Mouse (Mus musculus) gastrocnemius, adult 18-20 months (tissue): ENCODE measurements around the gene Hist1h2bc. TPM values are rescaled to one million over a fixed set of nuclear protein-coding genes. Genes with fewer than 3 reads are reported as not detected.

ENCODE experiments used
- DNase-seq: peaks from one replicate; pipeline ENCODE4 v3.0.0; 2021; ENCODE audit warnings: low spot score
- microRNA-seq: library from miRNA; unstranded; fragments of <30 nt; microRNA quantifications from one replicate; pipeline ENCODE4 v1.2.0, GENCODE M21; 2021
- total RNA-seq, 2 experiments: library from RNA; stranded (reverse); gene quantifications; 2 replicates each; pipeline ENCODE4 v1.2.3; 2021

Hist1h2bc gene
- total RNA-seq, 2 experiments from 2014 or later, result 66.4 to 69.8 TPM

DNA sequence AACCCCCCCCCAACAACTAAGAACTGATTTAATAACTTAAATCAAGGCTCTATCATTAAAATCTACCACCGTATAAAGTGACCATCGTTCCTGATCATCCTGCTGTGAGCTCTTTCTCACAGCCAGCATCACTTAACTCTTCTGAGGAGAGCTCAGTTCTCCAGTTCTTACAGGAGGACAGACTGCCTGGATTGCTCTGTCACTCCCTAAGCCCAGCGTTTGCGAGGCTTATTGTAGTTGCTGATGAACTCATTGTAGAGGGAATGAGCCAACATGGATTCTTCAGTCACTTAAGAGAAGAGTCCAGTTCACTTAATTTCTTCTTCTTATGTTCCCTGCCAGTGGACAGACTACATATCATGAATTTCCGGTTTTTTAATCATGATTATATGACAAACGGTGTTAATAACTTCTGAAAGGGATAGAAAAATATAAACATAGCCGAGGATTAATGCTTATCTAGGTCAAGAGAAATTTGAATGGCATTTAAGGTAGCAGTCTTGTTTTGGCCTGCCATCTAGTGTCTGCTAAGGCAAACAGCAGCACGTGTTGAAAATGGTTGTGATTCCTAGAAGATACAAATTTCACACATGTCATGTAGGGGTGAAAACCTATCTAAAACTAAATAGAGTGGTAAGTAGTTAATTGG, 48.3 kb downstream of the Hist1h2bc start:
- DNase-seq, result peak; percentile 37

GRCm38 (mm10) chr13:23737091-23737490, 53.1 kb downstream of the Hist1h2bc start:
- no peak for DNase-seq

- no peak for DNase-seq
These were observed 54.0 kb downstream of the Hist1h2bc start for GRCm38 (mm10) chr13:23738041-23738440.

DNA sequence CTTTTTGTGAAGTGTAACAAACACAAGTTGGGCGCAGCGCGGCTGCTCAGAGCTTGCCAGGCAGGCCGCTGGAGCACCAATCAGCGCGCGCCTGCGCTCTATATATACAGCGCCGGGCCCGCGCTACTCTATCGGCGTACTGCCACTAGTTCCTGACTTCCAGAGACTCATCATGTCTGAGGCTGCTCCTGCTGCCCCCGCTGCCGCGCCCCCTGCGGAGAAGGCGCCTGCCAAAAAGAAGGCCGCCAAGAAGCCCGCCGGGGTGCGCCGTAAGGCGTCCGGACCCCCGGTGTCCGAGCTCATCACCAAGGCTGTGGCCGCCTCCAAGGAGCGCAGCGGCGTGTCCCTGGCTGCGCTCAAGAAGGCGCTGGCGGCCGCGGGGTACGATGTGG, 54.7 kb downstream of the Hist1h2bc start, which contains the start of gene Hist1h1c:
Gene Hist1h1c (plus strand): TSS at position 132 of the 392 bp plus-strand sequence.
- peak; percentile 82 for DNase-seq

GRCm38 (mm10) chr13:23739069-23739921, 55.3 kb downstream of the Hist1h2bc start:
- peak; percentile 96 for DNase-seq

GRCm38 (mm10) chr13:23739922-23740252, 55.9 kb downstream of the Hist1h2bc start:
- no peak for DNase-seq

DNA sequence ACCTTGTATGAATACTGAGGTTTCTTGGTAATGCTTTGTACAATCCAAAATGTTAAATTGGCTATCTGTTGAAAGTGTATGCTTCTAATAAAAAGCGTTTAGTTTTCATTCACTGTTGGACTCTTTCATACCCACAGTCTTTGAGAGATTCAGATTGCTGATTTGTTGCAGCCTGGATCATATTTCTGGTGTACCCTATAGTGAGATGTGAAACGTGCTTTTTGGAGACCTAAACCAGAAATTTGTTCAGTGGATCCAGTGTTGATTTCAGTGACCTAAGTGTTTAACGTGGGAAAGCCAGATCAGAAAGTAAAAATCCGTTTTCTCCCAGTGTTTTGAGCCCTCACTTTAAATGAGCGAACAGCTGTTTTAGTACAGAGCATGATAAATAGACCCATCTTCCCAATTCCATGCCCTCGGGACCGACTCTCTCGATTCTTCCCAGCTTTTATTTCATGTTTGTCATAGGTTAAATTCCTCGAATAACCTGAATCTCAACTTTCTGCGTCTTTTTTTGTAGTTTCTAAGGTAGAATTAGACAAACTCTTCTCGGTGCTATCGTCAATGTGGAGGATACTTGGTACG, 56.3 kb downstream of the Hist1h2bc start:
- DNase-seq, result no peak

DNA sequence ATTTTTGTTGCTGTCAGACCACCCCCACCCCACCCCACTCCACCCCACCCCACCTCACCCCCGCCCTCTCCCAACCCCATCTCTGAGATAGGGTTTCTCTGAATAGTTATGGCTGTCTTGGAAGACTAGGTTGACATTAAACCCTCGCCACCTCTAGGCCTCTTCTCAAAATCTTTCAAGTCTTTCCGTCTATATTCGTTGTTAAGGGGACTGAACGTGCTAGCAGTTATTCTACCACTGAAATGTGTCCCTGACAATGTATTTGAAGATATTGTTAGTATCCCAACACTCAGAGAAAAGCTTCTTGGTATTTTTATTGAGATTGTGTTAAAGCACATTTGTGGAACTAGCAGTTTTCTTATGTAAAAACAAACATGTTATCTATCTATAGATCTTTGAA, 56.9 kb downstream of the Hist1h2bc start:
- DNase-seq, result no peak

DNA sequence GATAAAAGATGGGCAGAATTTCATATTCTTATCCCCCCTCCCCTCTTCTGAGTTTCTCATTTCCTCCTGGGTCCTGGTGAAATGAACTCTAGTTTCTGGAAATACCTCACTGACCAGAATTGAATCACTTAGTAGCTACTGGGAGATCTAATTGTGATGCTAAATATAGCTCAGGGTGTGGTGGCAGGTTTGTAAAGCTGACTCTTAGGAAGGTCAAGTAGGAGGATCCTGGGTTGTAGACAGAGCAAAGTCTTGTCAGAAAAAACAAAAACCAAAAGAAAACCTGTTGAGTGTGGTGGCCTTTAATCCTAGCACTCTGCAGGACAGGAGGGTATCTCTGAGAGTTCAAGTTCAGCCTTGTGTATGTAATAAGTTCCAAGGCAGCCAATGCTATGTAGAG, 58.0 kb downstream of the Hist1h2bc start:
- DNase-seq, result no peak

Small RNA genes lying within 50 kb of the gene (microRNA-seq; reads per million reads assigned to microRNA genes)
- not detected for gene Gm44350

Other genes starting within 250 kb of the Hist1h2bc start
- gene Btn1a1, start 218.3 kb upstream of the Hist1h2bc start, total RNA-seq, result not detected
- gene Btn2a2, start 195.3 kb upstream of the Hist1h2bc start, total RNA-seq, result not detected
- gene Hist1h4h, start 153.1 kb upstream of the Hist1h2bc start, total RNA-seq, result 100 to 1,000 TPM; 149 to 163 TPM
- 1 to 10 TPM in 1 of 2 experiments, under 1 TPM in 1; 0.73 to 1.9 TPM for gene Hist1h2af, start 150.3 kb upstream of the Hist1h2bc start, total RNA-seq
- gene Hist1h3g, start 148.8 kb upstream of the Hist1h2bc start, total RNA-seq, result under 1 TPM; 0.55 to 0.57 TPM
- gene Hist1h2bh, start 140.8 kb upstream of the Hist1h2bc start, total RNA-seq, result 1 to 10 TPM; 1.0 to 1.1 TPM
- gene Hist1h3f, start 140.1 kb upstream of the Hist1h2bc start, total RNA-seq, result 1 to 10 TPM; 3.0 to 4.8 TPM
- gene Hist1h4f, start 132.6 kb upstream of the Hist1h2bc start, total RNA-seq, result 10 to 100 TPM in 1 of 2 experiments, 1 to 10 TPM in 1; 8.3 to 12.3 TPM
- gene Hist1h1d, start 130.9 kb upstream of the Hist1h2bc start, total RNA-seq, result under 1 TPM; 0.83 to 0.89 TPM
- 10 to 100 TPM; 11.6 to 12.3 TPM for gene Hist1h3e, start 121.8 kb upstream of the Hist1h2bc start, total RNA-seq
- under 1 TPM; 0.41 to 0.85 TPM for gene Hist1h2ae, start 113.0 kb upstream of the Hist1h2bc start, total RNA-seq
- gene Hist1h2bg, start 112.8 kb upstream of the Hist1h2bc start, total RNA-seq, result 1 to 10 TPM; 2.2 to 3.7 TPM
- 1 to 10 TPM; 1.3 to 5.3 TPM for gene Hist1h2bf, start 110.0 kb upstream of the Hist1h2bc start, total RNA-seq
- 1 to 10 TPM in 1 of 2 experiments, under 1 TPM in 1; 0.80 to 1.7 TPM for gene Hist1h2ad, start 109.8 kb upstream of the Hist1h2bc start, total RNA-seq
- gene Hist1h3d, start 108.4 kb upstream of the Hist1h2bc start, total RNA-seq, result 1 to 10 TPM; 3.2 to 3.7 TPM
- 10 to 100 TPM; 33.6 to 46.4 TPM for gene Hist1h4d, start 102.6 kb upstream of the Hist1h2bc start, total RNA-seq
- 10 to 100 TPM; 13.2 to 15.7 TPM for gene Hist1h2be, start 63.1 kb upstream of the Hist1h2bc start, total RNA-seq
- 10 to 100 TPM; 31.1 to 41.1 TPM for gene Hist1h1e, start 61.6 kb upstream of the Hist1h2bc start, total RNA-seq
- 1 to 10 TPM in 1 of 2 experiments, under 1 TPM in 1; 0.68 to 1.3 TPM for gene Hist1h2ac, start 251 bp upstream of the Hist1h2bc start, total RNA-seq
- not detected for gene Hist1h1t, start 11.6 kb downstream of the Hist1h2bc start, total RNA-seq
- 10 to 100 TPM; 57.1 to 66.2 TPM for gene Hist1h4c, start 14.3 kb downstream of the Hist1h2bc start, total RNA-seq
- gene Hfe, start 26.7 kb downstream of the Hist1h2bc start, total RNA-seq, result 10 to 100 TPM; 25.6 to 25.7 TPM
- 100 to 1,000 TPM; 157 to 219 TPM for gene Hist1h1c, start 54.6 kb downstream of the Hist1h2bc start, total RNA-seq
- gene Hist1h3c, start 61.4 kb downstream of the Hist1h2bc start, total RNA-seq, result not detected
- 1 to 10 TPM; 1.3 to 1.4 TPM for gene Hist1h2bb, start 62.5 kb downstream of the Hist1h2bc start, total RNA-seq
- gene Hist1h2ab, start 66.9 kb downstream of the Hist1h2bc start, total RNA-seq, result under 1 TPM in 1 of 2 experiments, not detected in 1; 0.82 TPM
- 1 to 10 TPM in 1 of 2 experiments, not detected in 1; 1.3 TPM for gene Hist1h3b, start 68.1 kb downstream of the Hist1h2bc start, total RNA-seq
- 1 to 10 TPM; 1.6 to 1.9 TPM for gene Hist1h4b, start 72.8 kb downstream of the Hist1h2bc start, total RNA-seq
- gene Hist1h4a, start 77.0 kb downstream of the Hist1h2bc start, total RNA-seq, result 1 to 10 TPM in 1 of 2 experiments, under 1 TPM in 1; 0.89 to 2.8 TPM
- gene Hist1h3a, start 78.2 kb downstream of the Hist1h2bc start, total RNA-seq, result 1 to 10 TPM; 5.1 to 5.3 TPM
- gene Hist1h1a, start 79.5 kb downstream of the Hist1h2bc start, total RNA-seq, result under 1 TPM; 0.66 to 0.76 TPM
- gene Trim38, start 85.7 kb downstream of the Hist1h2bc start, total RNA-seq, result not detected
- gene Slc17a2, start 122.8 kb downstream of the Hist1h2bc start, total RNA-seq, result not detected
- under 1 TPM in 1 of 2 experiments, not detected in 1; 0.21 TPM for gene Slc17a3, start 155.2 kb downstream of the Hist1h2bc start, total RNA-seq
- not detected for gene Slc17a1, start 183.6 kb downstream of the Hist1h2bc start, total RNA-seq
- gene Slc17a4, start 230.8 kb downstream of the Hist1h2bc start, total RNA-seq, result under 1 TPM in 1 of 2 experiments, not detected in 1; 0.09 TPM
- not detected for gene Hist1h2ba, start 250.0 kb downstream of the Hist1h2bc start, total RNA-seq